Mouse (Mus musculus) spleen, adult 18-20 months (tissue): ENCODE results near the gene Mogat1.
"Not testable (repeated sequence)": the region's sequence is repeated elsewhere in the genome, so short reads cannot be mapped to it uniquely, and the experiment has no call there.

Experiments
- DNase-seq, 2 experiments: peaks; one replicate each; pipeline ENCODE4 v3.0.0; 2022; ENCODE audit warnings: mixed read lengths in 2 of 2

Mogat1 gene

GRCm38 (mm10) chr1:78510862-78511261, at the start of gene Mogat1:
Gene Mogat1, plus strand, starts transcription at chr1:78510991.
- DNase-seq = no peak

- no peak for DNase-seq
These were observed 38.4 kb upstream of the Mogat1 start for GRCm38 (mm10) chr1:78472441-78472840.

- DNase-seq = no peak
These were observed 27.4 kb upstream of the Mogat1 start for GRCm38 (mm10) chr1:78483430-78483829.

GRCm38 (mm10) chr1:78484361-78484760, 26.4 kb upstream of the Mogat1 start:
- no peak for DNase-seq

- DNase-seq = no peak
These were observed 22.4 kb upstream of the Mogat1 start for GRCm38 (mm10) chr1:78488427-78488751.

- peak; percentile 79 to 85 for DNase-seq
These were observed 21.9 kb upstream of the Mogat1 start, which contains the start of gene Farsb for GRCm38 (mm10) chr1:78488752-78489492. Gene Farsb, minus strand, starts transcription at chr1:78488897.

- no peak for DNase-seq
These were observed 20.6 kb upstream of the Mogat1 start for GRCm38 (mm10) chr1:78490143-78490542.

- no peak for DNase-seq
These were observed 9.8 kb upstream of the Mogat1 start for GRCm38 (mm10) chr1:78501036-78501435.

- not testable (repeated sequence) for DNase-seq
These were observed 8.9 kb upstream of the Mogat1 start for GRCm38 (mm10) chr1:78501856-78502255.

GRCm38 (mm10) chr1:78502527-78502926, 8.3 kb upstream of the Mogat1 start:
- no peak for DNase-seq

- no peak for DNase-seq
These were observed 3.7 kb upstream of the Mogat1 start for GRCm38 (mm10) chr1:78507137-78507536.

- DNase-seq = no peak
These were observed 900 bp downstream of the Mogat1 start, which contains the start of gene BC035947 for GRCm38 (mm10) chr1:78511621-78512160. Gene BC035947, minus strand, starts transcription at chr1:78512158.

- no peak for DNase-seq
These were observed 2.0 kb downstream of the Mogat1 start for GRCm38 (mm10) chr1:78512756-78513155.

GRCm38 (mm10) chr1:78518907-78519306, 8.1 kb downstream of the Mogat1 start:
- no peak for DNase-seq

GRCm38 (mm10) chr1:78525189-78525886, 14.5 kb downstream of the Mogat1 start:
- DNase-seq = peak; percentile 10 to 59

GRCm38 (mm10) chr1:78528356-78528755, 17.6 kb downstream of the Mogat1 start:
- DNase-seq = no peak

- no peak for DNase-seq
These were observed 18.2 kb downstream of the Mogat1 start for GRCm38 (mm10) chr1:78529011-78529410.

GRCm38 (mm10) chr1:78530500-78531215, 19.9 kb downstream of the Mogat1 start:
- DNase-seq = no peak

GRCm38 (mm10) chr1:78532184-78532800, 21.5 kb downstream of the Mogat1 start:
- DNase-seq = no peak

- no peak for DNase-seq
These were observed 23.8 kb downstream of the Mogat1 start for GRCm38 (mm10) chr1:78534428-78535150.

GRCm38 (mm10) chr1:78536310-78537164, 25.7 kb downstream of the Mogat1 start:
- peak; percentile 49 to 79 for DNase-seq
